Mouse (Mus musculus) midbrain, embryonic 14.5 days (tissue): ENCODE measurements at regions not wholly inside any gene's neighbourhood (a gene's known extent, or its start where the extent isn't known, plus 50 kb on each side); places are given as distances from the start of the nearest gene placed in this dataset.
A peak's percentile ranks its signal among the peaks of the same experiment; 100 is the strongest.
"Not testable (repeated sequence)": the region's sequence is repeated elsewhere in the genome, so short reads cannot be mapped to it uniquely, and the experiment has no call there.

Experiments
- ATAC-seq: fragments of 200-750 bp; cut with Nextera tagmentation; 2 replicates; pipeline ENCODE4 v1.8.0; 2017; ENCODE audit warnings: moderate number of reproducible peaks, moderate library complexity; ENCODE audit not compliant: low FRiP score, low TSS enrichment
- DNase-seq: peaks from one replicate; pipeline ENCODE4 v3.0.0-alpha.2; 2015
- H3K27ac ChIP-seq: fragments of 300-500 bp; sonication (generic); replicated peaks from 2 replicates; pipeline ENCODE4 v1.5.1; 2014; ENCODE audit warnings: mild to moderate bottlenecking, low read depth, low read length, moderate library complexity
- H3K27me3 ChIP-seq: fragments of 300-500 bp; sonication (generic); 2 replicates; pipeline ENCODE4 v1.6.1; 2014; ENCODE audit warnings: low read length, control low read depth, mixed read lengths; ENCODE audit not compliant: control insufficient read depth, insufficient read depth
- H3K36me3 ChIP-seq: fragments of 300-500 bp; sonication (generic); 2 replicates; pipeline ENCODE4 v1.6.1; 2014; ENCODE audit warnings: low read length, control low read depth; ENCODE audit not compliant: control insufficient read depth, insufficient read depth
- H3K4me1 ChIP-seq: fragments of 300-500 bp; sonication (generic); 2 replicates; pipeline ENCODE4 v1.6.1; 2014; ENCODE audit warnings: mild to moderate bottlenecking, antibody characterized with exemption, low read length, control low read depth; ENCODE audit not compliant: control insufficient read depth, insufficient read depth
- H3K4me2 ChIP-seq: fragments of 300-500 bp; sonication (generic); 2 replicates; pipeline ENCODE4 v1.6.1; 2014; ENCODE audit warnings: mild to moderate bottlenecking, low read length, moderate library complexity
- H3K4me3 ChIP-seq: fragments of 300-500 bp; sonication (generic); replicated peaks from 2 replicates; pipeline ENCODE4 v1.5.1; 2014; ENCODE audit warnings: low read depth, low read length
- H3K9ac ChIP-seq: fragments of 300-500 bp; sonication (generic); replicated peaks from 2 replicates; pipeline ENCODE4 v1.6.1; 2014; ENCODE audit warnings: mild to moderate bottlenecking, low read length, moderate library complexity
- H3K9me3 ChIP-seq: fragments of 300-500 bp; sonication (generic); 2 replicates; pipeline ENCODE4 v1.6.1; 2016; ENCODE audit warnings: low read length, control low read depth, mixed read lengths; ENCODE audit not compliant: control insufficient read depth
- WGBS: fragments of 180-500 bp; shearing (Covaris S2); extraction: QIAGEN DNeasy Blood & Tissue Kit; methylation state at CpG from one replicate; pipeline ENCODE4 v1.1.7; 2014; 5-methylcytosine and 5-hydroxymethylcytosine counted together

- WGBS = 83% methylated on average over 12 of the region's 12 CpGs
- no peak for DNase-seq
Observed at GRCm38 (mm10) chr8:113496896-113497295, 138.5 kb upstream of the Mon1b start.

GRCm38 (mm10) chr8:113502671-113503070, 132.7 kb upstream of the Mon1b start:
- Histone ChIP-seq H3K27me3 (no peaks in the 10 kb centered on the region), H3K9ac (no peak overlapping the region), H3K27ac (no peak overlapping the region), H3K9me3 (no peaks in the 10 kb centered on the region), H3K4me2 (no peak overlapping the region), H3K36me3 (no peaks in the 10 kb centered on the region), H3K4me1 (no peaks in the 10 kb centered on the region), H3K4me3 (no peak overlapping the region)
- WGBS = 50% methylated on average over 4 of the region's 4 CpGs
- ATAC-seq = no peak
- DNase-seq = no peak

More at GRCm38 (mm10) chr8:113496896-113497295, 138.5 kb upstream of the Mon1b start:
- H3K4me2 ChIP-seq = no peak overlapping the region
- no peaks in the 10 kb centered on the region for H3K27me3 ChIP-seq
- no peaks in the 10 kb centered on the region for H3K36me3 ChIP-seq
- no peaks in the 10 kb centered on the region for H3K4me1 ChIP-seq
- no peak overlapping the region for H3K4me3 ChIP-seq
- no peak overlapping the region for H3K27ac ChIP-seq
- no peaks in the 10 kb centered on the region; the same call in 1 of the 2 replicates for H3K9me3 ChIP-seq
- no peak for ATAC-seq
- H3K9ac ChIP-seq = no peak overlapping the region

GRCm38 (mm10) chr8:113512856-113513255, 122.5 kb upstream of the Mon1b start:
- WGBS = 95% methylated on average over 4 of the region's 4 CpGs
- ATAC-seq = no peak
- H3K27ac ChIP-seq = no peak overlapping the region

GRCm38 (mm10) chr8:113513886-113514730, 121.3 kb upstream of the Mon1b start:
- 58% methylated on average over 14 of the region's 14 CpGs for WGBS

More at GRCm38 (mm10) chr8:113512856-113513255, 122.5 kb upstream of the Mon1b start:
- Histone ChIP-seq H3K4me2 (no peak overlapping the region), H3K4me3 (no peak overlapping the region), H3K4me1 (no peaks in the 10 kb centered on the region), H3K36me3 (no peaks in the 10 kb centered on the region), H3K9me3 (no peaks in the 10 kb centered on the region), H3K9ac (no peak overlapping the region), H3K27me3 (no peaks in the 10 kb centered on the region)
- no peak for DNase-seq

GRCm38 (mm10) chr8:113514731-113515375, 120.5 kb upstream of the Mon1b start:
- 59% methylated on average over 4 of the region's 4 CpGs for WGBS
- not testable (repeated sequence) for H3K27ac ChIP-seq, H3K36me3 ChIP-seq, H3K4me2 ChIP-seq, DNase-seq, H3K4me3 ChIP-seq, H3K27me3 ChIP-seq, H3K9me3 ChIP-seq, H3K4me1 ChIP-seq, H3K9ac ChIP-seq, ATAC-seq

More at GRCm38 (mm10) chr8:113513886-113514730, 121.3 kb upstream of the Mon1b start:
- H3K4me1 ChIP-seq = no peaks in the 10 kb centered on the region
- DNase-seq (peak; percentile 30), ATAC-seq (no peak)
- no peak overlapping the region for H3K4me2 ChIP-seq
- no peak overlapping the region for H3K4me3 ChIP-seq
- H3K27ac ChIP-seq = no peak overlapping the region
- no peaks in the 10 kb centered on the region for H3K27me3 ChIP-seq
- H3K9me3 ChIP-seq = no peaks in the 10 kb centered on the region
- H3K36me3 ChIP-seq = no peaks in the 10 kb centered on the region
- H3K9ac ChIP-seq = no peak overlapping the region

GRCm38 (mm10) chr8:113516176-113516575, 119.2 kb upstream of the Mon1b start:
- Histone ChIP-seq H3K27me3 (no peaks in the 10 kb centered on the region), H3K4me2 (no peak overlapping the region), H3K9me3 (no peaks in the 10 kb centered on the region), H3K36me3 (no peaks in the 10 kb centered on the region), H3K4me3 (no peak overlapping the region), H3K27ac (no peak overlapping the region), H3K9ac (no peak overlapping the region), H3K4me1 (no peaks in the 10 kb centered on the region)
- DNase-seq = no peak
- WGBS = 94% methylated on average over 7 of the region's 7 CpGs
- no peak for ATAC-seq

GRCm38 (mm10) chr8:113517912-113518311, 117.5 kb upstream of the Mon1b start:
- 93% methylated on average over 1 of the region's 1 CpGs for WGBS
- no peak overlapping the region for H3K4me2 ChIP-seq
- DNase-seq (no peak), ATAC-seq (no peak)
- H3K4me3 ChIP-seq = no peak overlapping the region
- no peak overlapping the region for H3K27ac ChIP-seq
- H3K9ac ChIP-seq = no peak overlapping the region
- H3K4me1 ChIP-seq = no peaks in the 10 kb centered on the region
- H3K9me3 ChIP-seq = no peaks in the 10 kb centered on the region
- H3K36me3 ChIP-seq = no peaks in the 10 kb centered on the region
- no peaks in the 10 kb centered on the region for H3K27me3 ChIP-seq

- DNase-seq (no peak), ATAC-seq (no peak)
- Histone ChIP-seq H3K9me3 (no peaks in the 10 kb centered on the region), H3K4me1 (no peaks in the 10 kb centered on the region), H3K4me2 (no peak overlapping the region), H3K27ac (no peak overlapping the region), H3K4me3 (no peak overlapping the region), H3K27me3 (no peaks in the 10 kb centered on the region), H3K36me3 (no peaks in the 10 kb centered on the region), H3K9ac (no peak overlapping the region)
- 93% methylated on average over 1 of the region's 1 CpGs for WGBS
Observed at GRCm38 (mm10) chr8:113523561-113523960, 111.8 kb upstream of the Mon1b start.
